Mouse (Mus musculus): Measurements from ENCODE around the gene Kbtbd12. TPM values are rescaled to one million over a fixed set of nuclear protein-coding genes. Genes with fewer than 3 reads are reported as not detected.

The Kbtbd12 gene
- polyA plus RNA-seq, 1 experiment from 2014 or later: 0.62 TPM

DNA sequence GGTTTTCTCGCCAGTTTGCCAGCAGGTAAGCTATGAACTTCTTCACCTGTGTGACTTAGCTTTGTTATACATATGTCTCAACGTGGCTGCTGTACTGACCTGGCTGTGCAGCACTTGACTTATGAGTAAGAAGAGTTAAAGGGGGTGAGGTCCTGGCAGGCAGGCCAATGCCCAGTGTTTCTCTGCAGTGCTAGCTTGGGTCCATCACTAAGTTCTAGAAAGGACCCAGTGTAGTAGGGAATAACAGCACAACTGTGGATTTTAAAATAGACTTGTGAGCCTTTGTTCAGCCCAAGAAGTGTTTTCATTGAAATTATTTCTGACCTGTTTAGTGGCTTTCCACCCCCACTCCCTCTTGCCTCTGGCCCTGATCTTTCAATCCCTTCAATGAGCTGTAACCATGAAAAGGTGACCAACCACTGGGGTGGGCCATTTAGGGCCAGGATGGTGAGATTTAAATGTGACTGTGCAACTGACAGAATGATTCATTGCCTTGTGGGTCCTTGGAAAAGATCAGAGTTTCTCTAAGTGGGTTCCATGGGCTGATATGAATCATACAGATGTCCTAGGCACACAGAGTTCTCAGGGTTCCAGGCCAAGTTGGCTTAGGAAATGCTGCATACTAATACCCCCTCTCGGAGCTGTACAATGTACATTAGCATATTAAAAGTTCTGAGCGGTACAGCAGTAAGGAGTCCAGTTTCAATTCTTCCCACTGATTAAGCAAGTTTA lies 10.0 kb upstream of the Kbtbd12 start:
- peak; percentile 57; the same call in 1 of the 2 replicates for ATAC-seq (ENCODE audit: low FRiP score)

DNA sequence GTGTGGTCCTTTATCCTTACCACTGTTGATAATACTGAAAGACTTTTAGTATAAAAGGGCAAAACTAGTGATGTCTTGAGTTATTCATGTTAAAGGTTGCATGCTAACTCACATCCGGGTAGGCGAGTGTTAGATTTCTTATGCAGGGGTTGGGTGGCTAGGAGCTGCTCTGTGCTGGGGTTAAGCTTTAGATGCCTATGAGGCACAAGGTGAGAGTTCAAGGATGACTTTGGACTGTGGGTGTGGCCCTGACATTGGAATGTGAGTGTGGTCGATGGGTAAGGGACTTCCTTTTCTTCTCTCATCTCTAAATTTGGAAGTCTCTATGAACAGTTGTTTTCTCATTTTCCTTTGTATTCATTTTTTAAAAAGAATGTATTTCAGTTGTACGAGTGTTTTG lies 7.0 kb upstream of the Kbtbd12 start:
- no peaks in the 10 kb centered on the region for H3K36me3 ChIP-seq (replicated peaks; ENCODE audit: control insufficient read depth, insufficient read depth)
- no peaks in the 10 kb centered on the region for H3K9me3 ChIP-seq (ENCODE audit: control insufficient read depth, low read length)
- peaks cover 10% of the 10 kb centered on the region for H3K4me1 ChIP-seq (replicated peaks; ENCODE audit: control insufficient read depth, insufficient read depth, low read length)
- no peaks in the 10 kb centered on the region for H3K27me3 ChIP-seq (ENCODE audit: control insufficient read depth, insufficient read depth, low read length)
- H3K4me2 ChIP-seq (replicated peaks): no peak overlapping the region
- DNase-seq (ENCODE audit: low spot score) (no peak), ATAC-seq (ENCODE audit: low FRiP score) (no peak)
- H3K4me3 ChIP-seq (replicated peaks; ENCODE audit: low read length): no peak overlapping the region
- no peak overlapping the region for H3K27ac ChIP-seq
- WGBS: 85% methylated on average over 4 of the region's 4 CpGs
- H3K9ac ChIP-seq: no peak overlapping the region

More for the DNA sequence above, 10.0 kb upstream of the Kbtbd12 start:
- no peak overlapping the region for H3K4me3 ChIP-seq (replicated peaks; ENCODE audit: low read length)
- H3K27me3 ChIP-seq (ENCODE audit: control insufficient read depth, insufficient read depth, low read length): no peaks in the 10 kb centered on the region
- no peak overlapping the region for H3K4me2 ChIP-seq (replicated peaks)
- H3K4me1 ChIP-seq (replicated peaks; ENCODE audit: control insufficient read depth, insufficient read depth, low read length): no peaks in the 10 kb centered on the region
- no peak for DNase-seq (ENCODE audit: low spot score)
- no peaks in the 10 kb centered on the region for H3K36me3 ChIP-seq (replicated peaks; ENCODE audit: control insufficient read depth, insufficient read depth)
- no peak overlapping the region for H3K27ac ChIP-seq
- H3K9ac ChIP-seq: no peak overlapping the region
- 55% methylated on average over 4 of the region's 4 CpGs for WGBS
- no peaks in the 10 kb centered on the region for H3K9me3 ChIP-seq (ENCODE audit: control insufficient read depth, low read length)

DNA sequence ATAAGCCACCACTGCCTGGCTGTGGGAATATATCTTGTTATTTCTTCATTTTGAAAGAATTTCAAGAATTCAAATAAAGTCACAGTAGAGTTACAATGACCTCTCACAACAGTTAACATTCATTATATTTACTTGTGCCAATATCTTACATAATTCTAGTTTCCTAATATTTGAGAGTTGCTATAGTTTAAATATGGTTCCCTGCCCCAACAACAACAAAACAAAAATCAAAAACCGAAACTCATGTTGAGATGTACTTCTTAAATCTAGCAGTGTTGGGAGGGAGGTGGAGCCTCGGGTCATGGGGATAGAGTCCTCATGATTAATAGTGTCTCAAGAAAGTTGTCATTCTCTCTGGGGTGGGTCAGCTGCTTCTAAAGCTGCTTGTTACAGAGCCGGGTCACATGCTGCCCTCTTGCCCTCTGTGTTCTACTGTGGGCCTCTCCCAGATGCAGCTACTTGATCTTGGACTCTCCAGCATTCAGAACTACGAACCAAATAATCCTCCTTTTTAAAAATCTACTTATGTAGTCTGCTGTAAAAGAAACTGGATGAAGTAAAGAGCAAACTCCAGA lies 3.7 kb upstream of the Kbtbd12 start:
- H3K9me3 ChIP-seq (ENCODE audit: control insufficient read depth, low read length): 0 out of 2 replicates have a peak, but pooled peaks cover 7% of the 10 kb centered on the region
- no peak overlapping the region for H3K4me3 ChIP-seq (replicated peaks; ENCODE audit: low read length)
- no peak overlapping the region for H3K4me2 ChIP-seq (replicated peaks)
- no peak overlapping the region for H3K9ac ChIP-seq
- H3K36me3 ChIP-seq (replicated peaks; ENCODE audit: control insufficient read depth, insufficient read depth): no peaks in the 10 kb centered on the region
- DNase-seq (ENCODE audit: low spot score) (no peak), ATAC-seq (ENCODE audit: low FRiP score) (no peak)
- 63% methylated on average over 4 of the region's 4 CpGs for WGBS
- H3K27ac ChIP-seq: no peak overlapping the region
- H3K4me1 ChIP-seq (replicated peaks; ENCODE audit: control insufficient read depth, insufficient read depth, low read length): peaks cover 14% of the 10 kb centered on the region
- no peaks in the 10 kb centered on the region; the same call in 1 of the 2 replicates for H3K27me3 ChIP-seq (ENCODE audit: control insufficient read depth, insufficient read depth, low read length)

DNA sequence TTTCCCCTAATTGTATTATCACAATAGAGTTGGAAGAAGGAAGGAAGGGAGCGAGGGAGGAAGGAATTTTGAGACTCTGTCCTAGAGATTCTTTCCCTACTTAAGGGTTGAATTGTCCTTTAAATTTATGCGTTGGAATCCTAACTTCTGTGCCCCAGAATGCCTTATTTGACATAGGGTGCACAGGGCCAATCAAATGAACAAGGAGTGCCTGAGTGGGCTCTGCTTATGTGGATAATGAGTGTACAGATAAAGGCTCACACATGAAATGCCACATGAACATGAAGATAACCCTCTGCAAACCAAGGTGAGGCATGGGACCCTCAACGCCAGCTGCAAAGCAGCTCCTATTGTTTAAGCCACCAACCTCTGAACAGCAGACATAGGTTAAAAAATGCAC lies 2.6 kb upstream of the Kbtbd12 start:
- H3K9me3 ChIP-seq (ENCODE audit: control insufficient read depth, low read length): 0 out of 2 replicates have a peak, but pooled peaks cover 7% of the 10 kb centered on the region
- no peak for DNase-seq (ENCODE audit: low spot score)
- no peaks in the 10 kb centered on the region for H3K36me3 ChIP-seq (replicated peaks; ENCODE audit: control insufficient read depth, insufficient read depth)
- H3K4me1 ChIP-seq (replicated peaks; ENCODE audit: control insufficient read depth, insufficient read depth, low read length): peaks cover 14% of the 10 kb centered on the region
- WGBS: 30% methylated on average over 3 of the region's 3 CpGs
- H3K4me2 ChIP-seq (replicated peaks): peak overlapping the region; percentile 27
- no peak for ATAC-seq (ENCODE audit: low FRiP score)
- no peak overlapping the region for H3K4me3 ChIP-seq (replicated peaks; ENCODE audit: low read length)
- H3K27ac ChIP-seq: peak overlapping the region; percentile 70
- H3K27me3 ChIP-seq (ENCODE audit: control insufficient read depth, insufficient read depth, low read length): no peaks in the 10 kb centered on the region; the same call in 1 of the 2 replicates
- 0 out of 2 replicates have a peak overlapping the region, but pooled peaks have one; percentile 2 for H3K9ac ChIP-seq

DNA sequence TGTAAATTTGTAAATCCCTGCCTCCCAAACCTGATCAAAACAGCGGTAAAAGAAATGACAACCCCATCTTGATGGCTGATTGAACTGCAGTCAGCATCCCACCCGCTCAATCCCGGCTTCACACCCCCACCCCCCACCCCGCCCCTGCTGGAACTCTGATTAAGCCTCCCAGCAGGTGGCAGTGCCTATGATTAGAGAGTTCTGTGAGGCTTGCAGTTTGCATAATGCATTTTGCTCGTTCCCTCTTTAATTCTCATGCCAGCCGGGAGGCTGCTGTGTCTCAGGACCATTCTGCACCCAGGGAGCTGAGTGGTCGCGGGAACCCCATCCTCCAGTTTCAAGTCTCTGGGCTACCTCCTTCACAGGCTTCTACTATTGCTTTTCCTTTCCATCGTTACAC lies 2.2 kb upstream of the Kbtbd12 start:
- peak overlapping the region; percentile 27 for H3K4me2 ChIP-seq (replicated peaks)
- H3K36me3 ChIP-seq (replicated peaks; ENCODE audit: control insufficient read depth, insufficient read depth): no peaks in the 10 kb centered on the region
- H3K27me3 ChIP-seq (ENCODE audit: control insufficient read depth, insufficient read depth, low read length): no peaks in the 10 kb centered on the region; the same call in 1 of the 2 replicates
- ATAC-seq (ENCODE audit: low FRiP score) (peak; percentile 84), DNase-seq (ENCODE audit: low spot score) (peak; percentile 62)
- no peak overlapping the region for H3K4me3 ChIP-seq (replicated peaks; ENCODE audit: low read length)
- WGBS: 2% methylated on average over 9 of the region's 9 CpGs
- H3K27ac ChIP-seq: peak overlapping the region; percentile 70
- peaks cover 14% of the 10 kb centered on the region for H3K4me1 ChIP-seq (replicated peaks; ENCODE audit: control insufficient read depth, insufficient read depth, low read length)
- H3K9ac ChIP-seq: 0 out of 2 replicates have a peak overlapping the region, but pooled peaks have one; percentile 2
- 0 out of 2 replicates have a peak, but pooled peaks cover 7% of the 10 kb centered on the region for H3K9me3 ChIP-seq (ENCODE audit: control insufficient read depth, low read length)

DNA sequence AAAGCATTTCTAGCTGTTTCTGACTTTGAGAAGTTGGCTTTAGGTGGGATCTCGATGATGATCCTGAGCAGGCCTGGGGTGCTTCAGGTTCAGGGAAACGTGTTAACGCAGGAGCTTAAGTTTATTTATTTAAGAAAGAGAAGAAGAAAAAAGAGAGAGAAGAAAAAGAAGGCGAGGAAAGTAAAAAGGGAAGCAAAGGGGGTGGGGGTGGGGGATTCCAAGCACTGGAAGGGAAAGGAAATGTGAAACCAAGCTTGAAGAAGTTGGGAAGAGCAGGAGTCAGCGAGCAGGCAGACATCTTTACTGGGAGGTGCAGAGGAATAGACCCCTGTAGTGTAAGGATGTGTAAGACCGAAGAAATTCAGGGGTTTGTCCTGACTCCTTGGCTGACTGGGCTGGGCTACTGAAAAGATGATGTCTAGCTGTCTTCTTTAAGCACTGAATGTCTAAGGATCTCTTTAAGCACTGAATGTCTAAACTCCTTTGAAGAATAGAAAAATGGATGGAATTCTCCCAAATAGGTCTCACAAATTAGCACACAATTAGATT lies 1.7 kb upstream of the Kbtbd12 start:
- Histone ChIP-seq H3K27me3 (ENCODE audit: control insufficient read depth, insufficient read depth, low read length) (no peaks in the 10 kb centered on the region; the same call in 1 of the 2 replicates), H3K4me2 (replicated peaks) (peak overlapping the region; percentile 27; the same call in 1 of the 2 replicates), H3K36me3 (replicated peaks; ENCODE audit: control insufficient read depth, insufficient read depth) (no peaks in the 10 kb centered on the region), H3K9ac (no peak overlapping the region), H3K9me3 (ENCODE audit: control insufficient read depth, low read length) (0 out of 2 replicates have a peak, but pooled peaks cover 7% of the 10 kb centered on the region), H3K27ac (peak overlapping the region; percentile 60), H3K4me3 (replicated peaks; ENCODE audit: low read length) (no peak overlapping the region), H3K4me1 (replicated peaks; ENCODE audit: control insufficient read depth, insufficient read depth, low read length) (peaks cover 14% of the 10 kb centered on the region)
- DNase-seq (ENCODE audit: low spot score): no peak
- WGBS: 36% methylated on average over 6 of the region's 6 CpGs
- ATAC-seq (ENCODE audit: low FRiP score): peak; percentile 57; the same call in 1 of the 2 replicates

DNA sequence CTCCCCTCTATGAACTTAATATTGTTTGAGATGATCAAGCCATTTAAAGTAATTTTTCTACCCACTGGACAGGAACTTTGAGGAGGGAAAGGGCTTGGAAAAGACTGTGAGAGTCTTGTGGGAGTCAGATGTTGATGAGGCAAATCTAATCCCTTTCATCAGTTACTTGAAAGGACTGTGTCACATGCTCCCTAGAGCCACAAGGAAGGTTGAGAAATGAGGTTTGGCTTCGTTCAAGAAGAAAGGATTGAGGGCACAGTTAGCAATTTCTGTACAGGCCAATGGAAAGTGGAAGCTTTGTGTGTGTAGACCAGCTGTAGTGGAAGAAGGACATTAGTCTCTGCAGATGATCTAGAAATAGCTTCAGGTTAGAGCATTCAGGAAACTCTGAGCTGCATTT lies 1.2 kb upstream of the Kbtbd12 start:
- Histone ChIP-seq H3K27me3 (ENCODE audit: control insufficient read depth, insufficient read depth, low read length) (no peaks in the 10 kb centered on the region; the same call in 1 of the 2 replicates), H3K4me2 (replicated peaks) (no peak overlapping the region), H3K9me3 (ENCODE audit: control insufficient read depth, low read length) (0 out of 2 replicates have a peak, but pooled peaks cover 7% of the 10 kb centered on the region), H3K27ac (peak overlapping the region; percentile 60), H3K9ac (no peak overlapping the region), H3K4me1 (replicated peaks; ENCODE audit: control insufficient read depth, insufficient read depth, low read length) (peaks cover 14% of the 10 kb centered on the region), H3K4me3 (replicated peaks; ENCODE audit: low read length) (no peak overlapping the region), H3K36me3 (replicated peaks; ENCODE audit: control insufficient read depth, insufficient read depth) (no peaks in the 10 kb centered on the region)
- ATAC-seq (ENCODE audit: low FRiP score) (no peak), DNase-seq (ENCODE audit: low spot score) (no peak)
- 23% methylated on average over 1 of the region's 1 CpGs for WGBS

DNA sequence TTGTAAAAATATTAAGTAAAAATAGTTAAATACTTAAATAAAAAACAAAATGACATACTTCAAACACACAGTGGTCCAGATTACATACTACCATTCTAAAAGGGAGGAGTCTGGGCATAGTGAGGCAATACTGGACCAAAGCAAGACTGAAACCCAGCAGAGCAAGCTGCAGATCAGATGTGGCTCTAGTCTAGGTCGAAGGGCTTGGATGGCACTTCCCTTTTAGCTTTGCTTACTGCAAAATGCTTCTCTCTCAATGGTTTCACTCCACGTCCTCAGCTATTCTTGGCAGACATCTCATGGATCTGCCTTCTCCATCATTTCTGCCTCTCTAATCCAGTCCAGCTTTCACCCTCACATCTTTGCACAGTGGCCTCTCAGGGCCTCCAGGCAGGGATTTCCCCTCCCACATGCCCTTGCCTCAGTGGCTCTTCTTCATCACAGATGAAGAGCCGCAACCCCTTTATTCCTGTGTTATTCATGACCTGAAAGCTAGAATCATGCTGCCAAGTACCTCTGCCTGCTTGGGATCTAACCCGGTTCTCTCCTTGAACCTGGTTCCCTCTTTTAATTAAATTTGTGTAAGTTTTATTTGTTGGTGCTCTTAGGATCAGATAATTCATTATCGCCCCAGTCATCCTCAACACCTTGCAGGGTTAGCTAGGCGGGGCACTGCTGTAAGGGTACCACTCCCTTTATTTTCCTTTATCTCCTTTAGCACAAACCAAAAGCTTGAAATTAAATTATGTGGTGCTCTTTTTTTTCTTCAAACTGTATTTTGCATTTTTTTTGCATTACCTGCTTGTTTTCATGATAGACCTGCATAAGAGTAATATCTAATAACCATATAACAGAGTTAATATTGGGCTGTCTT lies 1.6 kb downstream of the Kbtbd12 start:
- no peak overlapping the region for H3K27ac ChIP-seq
- H3K4me3 ChIP-seq (replicated peaks; ENCODE audit: low read length): no peak overlapping the region
- no peaks in the 10 kb centered on the region; the same call in 1 of the 2 replicates for H3K27me3 ChIP-seq (ENCODE audit: control insufficient read depth, insufficient read depth, low read length)
- H3K9ac ChIP-seq: no peak overlapping the region
- peaks cover 14% of the 10 kb centered on the region for H3K4me1 ChIP-seq (replicated peaks; ENCODE audit: control insufficient read depth, insufficient read depth, low read length)
- WGBS: 92% methylated on average over 6 of the region's 6 CpGs
- no peak overlapping the region for H3K4me2 ChIP-seq (replicated peaks)
- DNase-seq (ENCODE audit: low spot score): no peak
- 0 out of 2 replicates have a peak, but pooled peaks cover 7% of the 10 kb centered on the region for H3K9me3 ChIP-seq (ENCODE audit: control insufficient read depth, low read length)
- no peak for ATAC-seq (ENCODE audit: low FRiP score)
- H3K36me3 ChIP-seq (replicated peaks; ENCODE audit: control insufficient read depth, insufficient read depth): no peaks in the 10 kb centered on the region
